Mouse (Mus musculus) liver, adult 2 months (tissue): Measurements from ENCODE around the gene Fam122b. TPM values are rescaled to one million over a fixed set of nuclear protein-coding genes. Genes with fewer than 3 reads are reported as not detected.

Experiments used
- DNase-seq: peaks from one replicate; pipeline ENCODE4 v3.0.0-alpha.2; 2011; ENCODE audit warnings: low read depth, low spot score; ENCODE audit errors: extremely low read depth
- H3K27ac ChIP-seq: fragments of 200-500 bp; replicated peaks from 2 replicates; pipeline ENCODE4 v1.5.1; 2012; ENCODE audit warnings: low read depth, mild to moderate bottlenecking, control low read depth, inconsistent platforms, low read length; ENCODE audit not compliant: insufficient read depth
- H3K27me3 ChIP-seq: fragments of 200-500 bp; 2 replicates; pipeline ENCODE4 v1.6.1; 2012; ENCODE audit warnings: mild to moderate bottlenecking, moderate library complexity, low read length, inconsistent platforms; ENCODE audit not compliant: control insufficient read depth, insufficient read depth
- H3K36me3 ChIP-seq: fragments of 200-500 bp; 2 replicates; pipeline ENCODE4 v1.6.1; 2012; ENCODE audit warnings: low read length, inconsistent platforms; ENCODE audit not compliant: control insufficient read depth, insufficient read depth
- H3K4me1 ChIP-seq: fragments of 200-500 bp; 2 replicates; pipeline ENCODE4 v1.6.1; 2011; ENCODE audit warnings: low read length; ENCODE audit not compliant: control insufficient read depth, insufficient read depth
- H3K4me3 ChIP-seq: fragments of 200-500 bp; 2 replicates; pipeline ENCODE4 v1.5.1; 2011; ENCODE audit warnings: low read depth, mild to moderate bottlenecking, control low read depth, low read length, moderate library complexity; ENCODE audit not compliant: insufficient read depth
- H3K79me2 ChIP-seq: fragments of 200-500 bp; 2 replicates; pipeline ENCODE4 v1.6.1; 2012; ENCODE audit warnings: inconsistent platforms, mild to moderate bottlenecking, low read length, moderate library complexity; ENCODE audit not compliant: control insufficient read depth, insufficient read depth
- H3K9ac ChIP-seq: fragments of 200-500 bp; 2 replicates; pipeline ENCODE4 v1.6.1; 2012; ENCODE audit warnings: low read depth, mild to moderate bottlenecking, control low read depth, inconsistent platforms, low read length
- CTCF ChIP-seq: fragments of 200-500 bp; IDR thresholded peaks from 2 replicates; pipeline ENCODE4 v1.5.1; 2011; ENCODE audit warnings: low read depth, low read length, control low read depth
- POLR2A ChIP-seq: fragments of 200-500 bp; IDR thresholded peaks from 2 replicates; pipeline ENCODE4 v1.6.1; 2011; ENCODE audit warnings: low read length, control low read depth; ENCODE audit not compliant: insufficient read depth; ENCODE audit errors: extremely low read depth
- WGBS: fragments of 180-500 bp; shearing (Covaris S2); methylation state at CpG from one replicate; pipeline ENCODE4 v1.1.7; 2018; 5-methylcytosine and 5-hydroxymethylcytosine counted together
- polyA plus RNA-seq: library from polyadenylated mRNA; depleted of rRNA; stranded (reverse); fragments of >200 nt; gene quantifications from 2 replicates; pipeline ENCODE4 v1.2.3, GENCODE M21; 2012; rRNA removed
- total RNA-seq: library from RNA; depleted of rRNA; stranded (reverse); fragments of >200 nt; gene quantifications from 2 replicates; pipeline ENCODE4 v1.2.3, GENCODE M21; 2014; rRNA removed

The Fam122b gene
- total and polyA plus RNA-seq, 2 experiments: 1.2 to 1.6 TPM

DNA sequence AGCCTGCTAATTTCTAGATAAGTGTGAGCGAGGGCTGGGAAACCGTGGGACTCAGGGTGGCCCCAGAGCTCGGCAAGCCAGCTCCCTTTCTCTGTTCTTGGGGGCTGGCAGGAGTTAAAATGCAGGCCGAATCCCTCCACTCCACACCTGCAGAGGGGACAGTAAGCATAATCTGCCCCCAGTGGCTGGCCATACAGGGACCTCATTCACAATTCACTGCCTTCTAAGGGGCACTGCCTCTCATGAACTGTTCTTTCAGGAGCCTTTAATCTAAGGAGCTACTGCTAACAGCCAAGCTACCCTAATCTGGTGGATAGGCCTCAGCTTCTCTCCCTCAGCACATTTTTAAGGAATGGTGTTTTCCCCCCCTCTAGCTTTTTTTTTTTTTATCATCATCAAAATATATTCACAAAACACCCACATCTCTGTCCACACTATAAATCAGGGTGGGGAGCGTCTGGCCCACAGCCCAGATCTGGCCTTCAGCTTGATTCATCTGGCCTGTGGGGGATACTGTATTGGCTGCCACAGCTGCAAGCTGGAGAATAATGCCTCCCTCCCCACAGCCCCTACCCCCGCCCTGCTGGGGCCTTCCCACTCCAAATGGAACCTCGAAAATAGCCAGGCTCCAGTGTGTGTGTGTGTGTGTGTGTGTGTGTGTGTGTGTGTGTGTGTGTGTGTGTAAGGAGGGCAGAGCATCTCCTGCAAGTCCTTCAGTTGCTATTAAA is 57.7 kb downstream of the Fam122b start:
- no peak for DNase-seq
- 77% methylated on average over 7 of the region's 7 CpGs for WGBS
- no peak overlapping the region for H3K27ac ChIP-seq
- H3K79me2 ChIP-seq: no peaks in the 10 kb centered on the region
- no peak overlapping the region for H3K4me3 ChIP-seq
- no peaks in the 10 kb centered on the region; the same call in 1 of the 2 replicates for H3K4me1 ChIP-seq
- H3K9ac ChIP-seq: no peak overlapping the region
- no peak for TF ChIP-seq POLR2A
- TF ChIP-seq CTCF: no peak
- H3K27me3 ChIP-seq: no peaks in the 10 kb centered on the region
- no peaks in the 10 kb centered on the region for H3K36me3 ChIP-seq

- no peaks in the 10 kb centered on the region for H3K79me2 ChIP-seq
- no peak overlapping the region for H3K4me3 ChIP-seq
- H3K36me3 ChIP-seq: no peaks in the 10 kb centered on the region
- 86% methylated on average over 7 of the region's 7 CpGs for WGBS
- DNase-seq: no peak
- no peaks in the 10 kb centered on the region; the same call in 1 of the 2 replicates for H3K4me1 ChIP-seq
- no peak overlapping the region for H3K9ac ChIP-seq
- TF ChIP-seq CTCF: no peak
- TF ChIP-seq POLR2A: no peak
- H3K27ac ChIP-seq: no peak overlapping the region
- no peaks in the 10 kb centered on the region for H3K27me3 ChIP-seq
Observed at GRCm38 (mm10) chrX:53209431-53209830, 60.2 kb downstream of the Fam122b start.

DNA sequence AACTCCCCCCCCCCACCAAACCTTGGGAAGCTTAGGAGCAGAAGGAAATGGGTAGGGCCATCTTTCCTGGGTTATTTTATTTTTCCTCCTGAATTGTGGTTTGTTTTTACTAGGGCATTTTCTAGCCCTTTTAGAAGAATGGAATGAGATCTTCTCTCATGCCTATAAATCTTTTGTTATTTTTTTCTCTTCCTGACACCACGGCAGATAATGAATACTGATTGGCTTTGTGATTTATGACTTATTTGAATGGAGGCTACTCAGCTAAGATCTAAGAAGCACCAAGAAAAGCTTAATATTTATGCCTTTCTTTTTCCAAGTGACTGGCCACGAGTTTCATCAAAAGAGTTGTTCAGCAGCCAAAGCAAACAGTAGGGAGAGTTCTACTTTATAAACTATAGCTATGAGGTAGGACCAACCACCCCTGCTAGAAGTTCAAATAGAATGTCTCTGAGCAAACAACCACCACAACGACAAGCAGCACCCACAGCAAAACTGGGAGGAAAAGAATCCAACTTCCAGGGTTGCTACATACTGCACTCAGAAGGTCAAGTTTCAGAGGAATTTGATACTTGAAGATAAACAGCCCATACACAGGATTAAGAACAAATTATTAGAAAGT is 64.8 kb downstream of the Fam122b start:
- Histone ChIP-seq H3K9ac (no peak overlapping the region), H3K27ac (no peak overlapping the region), H3K27me3 (no peaks in the 10 kb centered on the region), H3K79me2 (no peaks in the 10 kb centered on the region), H3K4me3 (no peak overlapping the region), H3K4me1 (no peaks in the 10 kb centered on the region), H3K36me3 (no peaks in the 10 kb centered on the region)
- no peak for TF ChIP-seq POLR2A
- no peak for TF ChIP-seq CTCF
- no peak for DNase-seq
- WGBS: 18% methylated on average over 3 of the region's 3 CpGs

DNA sequence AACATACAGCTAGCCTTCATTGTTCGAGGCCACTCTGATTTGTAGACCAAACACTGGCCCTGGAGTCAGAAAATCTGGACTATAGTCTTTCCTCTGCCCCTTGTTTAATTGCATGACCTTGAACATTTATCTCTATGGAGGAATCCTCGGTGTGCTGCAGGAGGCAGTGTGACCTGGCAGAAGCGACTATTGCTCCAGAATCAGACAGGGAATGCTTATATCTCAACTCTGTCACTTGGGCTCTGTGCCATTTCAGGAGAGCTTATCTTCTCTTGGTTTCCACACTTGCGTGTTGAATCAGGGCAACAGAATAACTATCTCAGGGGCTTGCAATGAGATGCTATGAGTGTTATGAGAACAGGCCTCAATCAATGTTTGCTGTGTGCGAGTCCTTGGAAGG is 68.0 kb downstream of the Fam122b start:
- no peak for DNase-seq
- no peak overlapping the region for H3K4me3 ChIP-seq
- H3K79me2 ChIP-seq: no peaks in the 10 kb centered on the region
- no peak overlapping the region for H3K9ac ChIP-seq
- TF ChIP-seq CTCF (no peak), POLR2A (no peak)
- H3K4me1 ChIP-seq: no peaks in the 10 kb centered on the region
- no peaks in the 10 kb centered on the region for H3K27me3 ChIP-seq
- no peak overlapping the region for H3K27ac ChIP-seq
- no peaks in the 10 kb centered on the region for H3K36me3 ChIP-seq
- WGBS: 49% methylated on average over 5 of the region's 5 CpGs

- Histone ChIP-seq H3K27me3 (no peaks in the 10 kb centered on the region), H3K36me3 (no peaks in the 10 kb centered on the region), H3K27ac (no peak overlapping the region), H3K4me3 (no peak overlapping the region), H3K9ac (no peak overlapping the region), H3K4me1 (no peaks in the 10 kb centered on the region), H3K79me2 (no peaks in the 10 kb centered on the region)
- WGBS: 86% methylated on average over 4 of the region's 4 CpGs
- no peak for DNase-seq
- TF ChIP-seq POLR2A: no peak
- TF ChIP-seq CTCF: no peak
Observed at GRCm38 (mm10) chrX:53197681-53198080, 71.9 kb downstream of the Fam122b start.

DNA sequence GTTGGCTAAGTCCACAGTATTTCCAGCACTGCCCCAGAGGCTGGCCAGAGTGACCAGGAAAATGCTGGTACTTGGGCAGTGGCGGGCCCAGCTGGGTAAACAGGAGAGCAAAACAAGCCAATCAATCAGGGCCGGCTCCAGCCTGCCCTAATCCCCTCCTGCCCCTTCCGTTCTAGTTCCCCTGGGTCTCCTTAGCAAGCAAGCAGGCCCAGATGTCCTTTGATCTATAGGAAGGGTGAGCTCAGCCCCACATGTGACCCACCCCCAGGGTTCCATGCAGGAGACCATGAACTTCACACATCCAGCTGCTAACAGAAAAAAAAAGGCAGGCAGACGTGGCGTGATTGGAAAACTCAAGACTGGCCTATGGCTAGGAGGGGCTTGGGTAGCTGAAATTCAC is 73.2 kb downstream of the Fam122b start:
- Histone ChIP-seq H3K4me3 (no peak overlapping the region), H3K27me3 (no peaks in the 10 kb centered on the region), H3K9ac (no peak overlapping the region), H3K79me2 (no peaks in the 10 kb centered on the region), H3K27ac (no peak overlapping the region), H3K4me1 (no peaks in the 10 kb centered on the region), H3K36me3 (no peaks in the 10 kb centered on the region)
- no peak for DNase-seq
- TF ChIP-seq CTCF (no peak), POLR2A (no peak)
- WGBS: 65% methylated on average over 5 of the region's 5 CpGs

Other genes with a start within 250 kb of the Fam122b start
- not detected in 2 replicates for gene Plac1, start 29.7 kb downstream of the Fam122b start, total RNA-seq
- gene Plac1, start 29.7 kb downstream of the Fam122b start, polyA plus RNA-seq: not detected in 2 replicates
- not detected in 2 replicates for gene Fam122c, start 3.6 kb upstream of the Fam122b start, total RNA-seq
- gene Fam122c, start 3.6 kb upstream of the Fam122b start, polyA plus RNA-seq: not detected in 2 replicates
- gene Mospd1, start 100.7 kb upstream of the Fam122b start, total RNA-seq: 14.6 and 15.3 TPM in 2 replicates
- gene Mospd1, start 100.7 kb upstream of the Fam122b start, polyA plus RNA-seq: 1.5 and 1.6 TPM in 2 replicates
- not detected in 2 replicates for gene Etd, start 165.1 kb upstream of the Fam122b start, total RNA-seq
- not detected in 2 replicates for gene Etd, start 165.1 kb upstream of the Fam122b start, polyA plus RNA-seq